Mouse (Mus musculus) retina, adult 2 months (tissue): ENCODE measurements around the gene Nat10.

Source experiments
- DNase-seq: peaks from one replicate; pipeline ENCODE4 v3.0.0-alpha.2; 2012; ENCODE audit warnings: low read depth, low spot score

Nat10 gene

GRCm38 (mm10) chr2:103760906-103761716 is at the start of gene Nat10:
TSS of gene Nat10 (minus strand) at chr2:103761270.
- DNase-seq = peak; percentile 98

- DNase-seq = no peak
Measured at GRCm38 (mm10) chr2:103810412-103810811, 49.3 kb upstream of the Nat10 start.

GRCm38 (mm10) chr2:103808466-103808865 is 47.4 kb upstream of the Nat10 start:
- no peak for DNase-seq

- no peak for DNase-seq
Measured at GRCm38 (mm10) chr2:103803770-103804530, 42.9 kb upstream of the Nat10 start.

GRCm38 (mm10) chr2:103802422-103802821 is 41.4 kb upstream of the Nat10 start:
- no peak for DNase-seq

GRCm38 (mm10) chr2:103797491-103798009 is 36.5 kb upstream of the Nat10 start, which contains the start of gene Caprin1:
TSS of gene Caprin1 (minus strand) at chr2:103797649.
- DNase-seq = peak; percentile 87

GRCm38 (mm10) chr2:103796861-103797466 is 35.9 kb upstream of the Nat10 start:
- DNase-seq = peak; percentile 54

- DNase-seq = no peak
Measured at GRCm38 (mm10) chr2:103796211-103796860, 35.3 kb upstream of the Nat10 start.

GRCm38 (mm10) chr2:103795843-103796210 is 34.8 kb upstream of the Nat10 start:
- DNase-seq = no peak

- no peak for DNase-seq
Measured at GRCm38 (mm10) chr2:103792009-103792408, 30.9 kb upstream of the Nat10 start.

GRCm38 (mm10) chr2:103785735-103786134 is 24.7 kb upstream of the Nat10 start:
- no peak for DNase-seq

GRCm38 (mm10) chr2:103784621-103785020 is 23.6 kb upstream of the Nat10 start:
- no peak for DNase-seq

- DNase-seq = no peak
Measured at GRCm38 (mm10) chr2:103762492-103762891, 1.4 kb upstream of the Nat10 start.

- no peak for DNase-seq
Measured at GRCm38 (mm10) chr2:103761993-103762392, 923 bp upstream of the Nat10 start.

- no peak for DNase-seq
Measured at GRCm38 (mm10) chr2:103760421-103760820, 649 bp downstream of the Nat10 start.

- DNase-seq = no peak
Measured at GRCm38 (mm10) chr2:103755458-103756085, 5.5 kb downstream of the Nat10 start.

- no peak for DNase-seq
Measured at GRCm38 (mm10) chr2:103754614-103755013, 6.5 kb downstream of the Nat10 start.

GRCm38 (mm10) chr2:103751771-103752170 is 9.3 kb downstream of the Nat10 start:
- DNase-seq = no peak

GRCm38 (mm10) chr2:103749091-103749490 is 12.0 kb downstream of the Nat10 start:
- DNase-seq = no peak

- DNase-seq = no peak
Measured at GRCm38 (mm10) chr2:103747891-103748290, 13.2 kb downstream of the Nat10 start.

GRCm38 (mm10) chr2:103746761-103747160 is 14.3 kb downstream of the Nat10 start:
- DNase-seq = no peak
